Mouse (Mus musculus) heart, postnatal 14 days (tissue): ENCODE data around the gene Wdr54. TPM values are rescaled to one million over a fixed set of nuclear protein-coding genes. Genes with fewer than 3 reads are reported as not detected.

ENCODE experiments used
- DNase-seq, 2 experiments: peaks; one replicate each; pipeline ENCODE4 v3.0.0; 2021 to 2022
- intact Hi-C: fragments of 180-260 bp; cut with DNase I; formaldehyde crosslinking; loops from one replicate; pipeline ENCODE4 v1.15.1; 2025
- long read RNA-seq, 2 experiments: library from polyadenylated mRNA; stranded (forward); transcript quantifications; one replicate each; pipeline ENCODE4 v2.0.0; 2021
- total RNA-seq, 2 experiments: library from RNA; stranded (reverse); gene quantifications; 2 replicates each; pipeline ENCODE4 v1.2.3; 2021

The Wdr54 gene
- total RNA-seq = 1 to 10 TPM; 1.1 to 1.3 TPM
- long read RNA-seq, experiment 1, partial matches to known transcripts = 0 of 1 reads
- long read RNA-seq, experiment 1, other reads (novel, unspliced or antisense) = 1 of 1 reads
- long read RNA-seq, experiment 2, partial matches to known transcripts = 0 of 1 reads
- long read RNA-seq, experiment 2, other reads (novel, unspliced or antisense) = 1 of 1 reads

DNA sequence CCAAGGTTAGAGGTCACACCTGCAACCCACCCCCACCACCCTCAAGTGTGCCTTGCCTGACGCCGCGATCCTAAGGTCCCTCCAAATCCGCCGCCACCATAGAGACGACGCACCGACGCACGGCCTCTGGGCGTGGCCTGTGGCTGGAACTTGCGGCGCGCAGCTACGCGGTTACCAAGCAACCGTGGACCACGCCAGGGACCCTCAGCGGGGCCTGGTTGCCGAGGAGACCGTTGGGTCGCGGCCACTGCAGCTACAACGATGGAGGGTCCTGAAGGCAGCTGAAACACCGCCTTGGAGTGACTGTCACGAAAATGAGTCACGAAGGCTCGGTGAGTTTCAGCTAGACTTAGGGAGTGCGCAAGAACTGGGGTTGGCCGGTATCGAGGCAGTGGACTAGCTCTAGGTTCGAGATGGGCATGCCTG, at the start of gene Wdr54, which contains the start of gene 1700003E16Rik:
Wdr54 (minus strand) TSS at position 139 of the 426 bp plus-strand sequence.
1700003E16Rik (plus strand) TSS at position 146 of the 426 bp plus-strand sequence.
- intact Hi-C loops = loop anchor here (2.0 kb wide), 1 partner anchor 19 kb away; no protein-coding TSS in a partner anchor
- peak; percentile 56 to 72 for DNase-seq

DNA sequence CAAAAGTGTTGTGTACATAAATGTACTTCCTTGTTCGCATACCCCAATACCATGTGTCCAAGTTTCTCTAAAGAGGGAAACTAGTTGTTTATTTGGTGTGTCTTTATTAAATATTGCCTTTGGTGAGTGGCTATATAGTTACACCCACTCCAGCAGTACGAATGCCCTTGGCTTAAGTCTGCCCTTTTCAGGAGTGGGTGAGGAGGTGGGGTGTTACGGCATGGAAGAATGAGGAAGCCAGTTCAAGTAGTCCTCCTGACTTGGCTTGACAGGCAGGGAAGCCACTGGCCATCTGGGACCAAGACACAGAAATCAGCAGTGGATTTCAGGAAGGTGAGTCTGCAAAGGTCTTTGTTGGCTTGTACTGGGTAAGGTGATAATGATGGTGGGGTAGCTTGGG, 49.7 kb upstream of the Wdr54 start:
- no peak for DNase-seq
- intact Hi-C loops = no loop called here

DNA sequence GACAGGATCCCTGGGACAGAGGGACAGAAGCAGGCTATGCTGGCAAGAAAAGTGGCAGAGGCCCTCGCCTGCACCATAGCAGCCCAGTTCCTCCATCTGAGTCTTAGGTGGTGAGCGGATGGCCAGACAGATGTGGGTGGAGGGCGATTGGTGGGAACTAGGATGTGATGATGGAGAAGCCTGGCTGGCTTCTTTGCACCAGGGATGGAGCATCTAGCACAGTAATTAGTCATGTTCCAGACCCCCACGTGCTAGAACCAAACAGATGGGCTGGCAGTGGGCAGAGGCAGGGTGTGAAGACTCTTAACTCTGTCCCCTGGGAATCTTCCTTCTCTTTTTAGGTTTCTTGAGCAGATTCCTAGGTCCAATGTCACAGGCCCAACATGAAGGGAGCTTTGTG, 47.1 kb upstream of the Wdr54 start:
- DNase-seq = no peak
- intact Hi-C loops = no loop called here

DNA sequence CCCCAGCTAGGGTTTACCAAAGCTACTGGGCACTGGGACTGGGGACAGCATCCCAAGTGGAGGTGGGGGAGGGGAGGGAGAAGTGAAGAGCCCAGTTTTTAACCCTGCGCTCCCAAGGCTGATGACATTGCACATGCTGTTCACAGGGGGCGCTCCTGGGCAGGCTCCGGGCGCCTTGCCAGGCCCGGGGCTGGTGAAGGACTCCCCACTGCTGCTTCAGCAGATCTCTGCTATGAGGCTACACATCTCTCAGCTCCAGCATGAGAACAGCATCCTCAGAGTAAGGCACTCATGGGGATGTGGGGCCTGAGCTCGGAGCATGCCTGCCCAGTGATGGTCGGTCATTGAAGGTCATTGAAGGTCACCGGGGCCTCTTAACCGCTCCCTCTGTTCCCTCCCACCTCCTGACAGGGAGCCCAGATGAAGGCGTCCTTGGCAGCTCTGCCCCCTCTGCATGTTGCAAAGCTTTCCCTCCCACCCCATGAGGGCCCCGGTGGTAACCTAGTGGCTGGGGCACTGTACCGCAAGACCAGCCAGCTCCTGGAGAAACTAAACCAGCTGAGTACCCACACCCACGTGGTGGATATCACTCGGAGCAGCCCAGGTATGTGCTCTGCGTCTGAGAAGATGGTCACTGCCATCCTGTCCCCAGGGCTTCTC, 41.3 kb upstream of the Wdr54 start:
- peak; percentile 36 to 54 for DNase-seq
- intact Hi-C loops = no loop called here

GRCm38 (mm10) chr6:83193571-83193970, 37.4 kb upstream of the Wdr54 start:
- intact Hi-C loops = no loop called here
- DNase-seq = no peak

DNA sequence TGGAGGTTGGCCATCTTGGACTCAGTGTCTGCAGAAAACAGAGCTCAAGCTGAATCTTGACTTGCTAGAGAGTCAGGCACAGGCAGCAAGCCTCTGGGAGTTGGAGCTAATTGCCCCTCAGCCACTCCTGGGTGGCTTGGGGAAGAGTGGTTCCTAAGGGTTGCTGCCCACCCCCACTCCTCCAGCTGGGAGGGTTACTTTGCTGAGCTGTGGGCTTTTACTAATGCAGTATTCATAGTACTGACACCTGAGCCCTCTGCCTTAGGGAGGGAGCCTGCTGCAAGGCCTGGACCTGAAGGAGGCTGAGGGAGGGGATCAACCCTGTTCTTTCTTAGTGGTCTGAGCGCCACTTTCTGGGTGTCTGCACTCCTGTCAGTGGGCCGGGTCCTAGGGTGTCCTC, 30.7 kb upstream of the Wdr54 start:
- intact Hi-C loops = no loop called here
- DNase-seq = no peak

DNA sequence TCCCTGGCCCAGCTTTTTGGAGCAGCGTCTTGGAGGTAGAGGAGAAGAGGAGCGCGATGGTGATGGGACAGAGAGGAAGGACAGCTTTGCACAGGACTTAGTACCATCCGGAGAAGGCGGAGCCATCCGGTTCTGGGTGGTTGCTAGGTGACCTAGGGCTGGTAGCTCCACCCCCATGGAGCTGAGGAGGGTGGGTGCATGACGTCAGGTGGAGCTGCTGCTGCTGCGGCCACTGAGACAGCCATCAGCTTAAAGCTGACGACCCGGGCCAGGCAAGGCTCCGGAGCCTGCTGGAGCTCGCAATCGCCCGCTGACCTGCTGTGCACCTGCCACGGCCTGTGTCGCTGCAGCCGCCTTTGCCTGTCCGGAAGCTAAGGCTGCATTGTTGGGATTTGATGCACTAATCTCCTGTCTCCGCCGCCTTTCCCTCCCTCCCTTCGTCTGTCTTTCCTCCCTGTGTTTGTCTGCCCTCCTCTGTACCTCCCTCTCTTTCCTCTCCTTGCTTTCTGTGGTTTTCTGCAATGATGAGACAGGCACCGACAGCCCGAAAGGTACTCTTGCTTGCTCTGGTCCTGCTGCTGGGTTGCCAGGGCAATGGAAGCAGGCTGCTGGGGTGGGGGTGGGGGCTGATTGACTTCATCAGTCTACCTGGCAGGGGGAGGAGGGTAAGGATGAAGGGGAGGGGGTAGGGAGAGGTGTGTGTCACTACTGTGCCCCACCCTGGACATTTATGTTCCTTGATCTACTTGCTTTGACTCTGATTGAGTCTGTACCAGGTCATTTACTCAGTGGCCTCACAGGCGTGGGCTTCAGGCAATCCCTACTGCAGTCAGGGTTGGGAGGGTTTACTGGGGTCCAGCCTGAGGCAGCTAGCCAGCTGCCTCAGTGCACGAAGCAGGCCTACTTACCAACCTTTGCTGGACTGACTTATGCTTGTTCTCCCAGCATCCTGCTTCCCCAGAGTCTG, 30.0 kb upstream of the Wdr54 start:
- peak; percentile 50 to 55 for DNase-seq
- intact Hi-C loops = no loop called here

- intact Hi-C loops = no loop called here
- DNase-seq = peak in 1 of 2 experiments; percentile 32
These were observed 28.8 kb upstream of the Wdr54 start for GRCm38 (mm10) chr6:83184858-83185435.

GRCm38 (mm10) chr6:83180605-83181004, 24.4 kb upstream of the Wdr54 start:
- intact Hi-C loops = no loop called here
- DNase-seq = no peak

- peak in 1 of 2 experiments; percentile 32 for DNase-seq
- intact Hi-C loops = no loop called here
These were observed 23.4 kb upstream of the Wdr54 start for GRCm38 (mm10) chr6:83179390-83180117.

GRCm38 (mm10) chr6:83175996-83176395, 19.8 kb upstream of the Wdr54 start:
- no peak for DNase-seq
- intact Hi-C loops = no loop called here

DNA sequence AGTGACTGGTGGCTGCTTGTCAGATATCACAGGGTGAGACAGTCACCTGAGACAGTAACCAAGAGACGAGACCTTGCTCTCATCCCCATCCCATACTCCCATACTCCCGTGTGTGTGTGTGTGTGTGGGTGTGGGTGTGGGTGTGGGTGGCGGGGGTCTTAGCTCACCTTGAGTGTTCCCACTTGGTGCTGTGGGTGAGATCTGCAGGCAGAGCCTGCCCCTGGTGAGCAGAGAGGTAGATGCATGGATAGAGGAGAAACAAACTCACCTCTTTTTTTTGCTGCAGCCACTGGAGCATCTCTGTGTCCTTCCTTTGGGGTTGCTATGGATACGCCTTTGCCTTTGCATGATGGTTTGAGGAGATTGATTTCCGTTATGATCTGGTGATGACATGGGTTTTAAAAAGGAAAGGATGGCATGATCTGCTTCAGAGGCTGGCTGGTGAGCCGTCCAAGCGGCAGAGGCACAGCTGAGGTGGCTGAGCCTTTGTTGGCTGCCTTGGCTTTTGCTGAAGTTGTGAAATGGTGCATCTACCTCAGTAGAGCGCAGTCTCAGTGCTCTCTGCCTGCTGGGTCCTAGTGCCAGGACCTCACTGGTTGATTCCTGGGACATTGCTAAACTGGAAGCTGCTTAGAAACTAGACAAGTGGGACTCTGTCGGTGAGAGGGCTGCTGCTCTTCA, 16.2 kb upstream of the Wdr54 start:
- no peak for DNase-seq
- intact Hi-C loops = no loop called here

DNA sequence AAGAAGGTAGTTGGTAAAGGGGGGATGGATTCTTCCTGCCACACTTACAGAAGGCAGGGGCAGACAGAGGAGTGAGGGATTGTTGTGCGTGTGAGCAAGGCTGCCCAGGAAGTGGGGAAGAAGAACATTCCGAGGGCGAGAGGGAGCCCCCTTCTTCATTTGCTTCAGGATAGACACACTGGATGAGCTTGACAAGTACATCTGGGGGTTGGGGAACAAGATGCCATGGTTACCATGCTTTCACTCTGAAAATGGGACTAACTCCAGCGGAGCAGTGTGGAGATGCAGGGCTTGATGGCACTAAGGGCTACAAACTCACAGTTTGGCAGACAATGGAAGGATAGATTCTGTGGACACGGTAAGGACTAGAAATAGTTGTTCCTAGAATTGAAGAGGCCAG, 14.9 kb upstream of the Wdr54 start:
- DNase-seq = no peak
- intact Hi-C loops = no loop called here

GRCm38 (mm10) chr6:83169872-83170271, 13.7 kb upstream of the Wdr54 start:
- intact Hi-C loops = no loop called here
- DNase-seq = no peak

GRCm38 (mm10) chr6:83166243-83166630, 10.0 kb upstream of the Wdr54 start:
- DNase-seq = no peak
- intact Hi-C loops = no loop called here

GRCm38 (mm10) chr6:83165607-83166242, 9.5 kb upstream of the Wdr54 start, which contains the start of gene Dctn1:
TSS of gene Dctn1 (plus strand) at chr6:83165920.
- intact Hi-C loops = no loop called here

GRCm38 (mm10) chr6:83165026-83165606, 8.9 kb upstream of the Wdr54 start:
- intact Hi-C loops = no loop called here
- DNase-seq = no peak

More at GRCm38 (mm10) chr6:83165607-83166242, 9.5 kb upstream of the Wdr54 start, which contains the start of gene Dctn1:
- peak; percentile 96 for DNase-seq

DNA sequence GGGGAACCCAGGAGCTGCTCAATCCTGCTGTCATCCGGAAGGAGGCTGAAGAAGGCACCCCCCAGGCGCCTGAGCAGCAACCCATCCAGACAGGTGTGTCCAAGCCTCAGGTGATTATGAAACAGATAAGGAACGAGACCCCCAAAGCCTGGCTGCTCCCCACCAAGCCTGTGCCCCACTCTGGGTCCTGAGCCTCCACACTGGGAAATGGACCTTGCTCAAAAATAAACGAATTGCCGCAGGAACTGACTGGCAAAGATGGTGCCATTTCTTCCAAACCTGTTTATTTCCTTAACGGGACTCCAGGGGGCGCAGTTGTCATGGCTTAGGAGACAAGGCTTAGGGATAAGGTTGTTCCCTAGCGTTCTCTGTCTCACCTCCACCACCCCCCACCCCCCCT, 6.5 kb upstream of the Wdr54 start:
- DNase-seq = peak; percentile 61 to 65
- intact Hi-C loops = no loop called here
